Mouse (Mus musculus): ENCODE data around the gene Lima1. TPM values are rescaled to one million over a fixed set of nuclear protein-coding genes. Genes with fewer than 3 reads are reported as not detected.
"Not testable (repeated sequence)": the region's sequence is repeated elsewhere in the genome, so short reads cannot be mapped to it uniquely, and the experiment has no call there.

Gene Lima1
- polyA plus RNA-seq, 1 experiment from 2014 or later, result 108 TPM

DNA sequence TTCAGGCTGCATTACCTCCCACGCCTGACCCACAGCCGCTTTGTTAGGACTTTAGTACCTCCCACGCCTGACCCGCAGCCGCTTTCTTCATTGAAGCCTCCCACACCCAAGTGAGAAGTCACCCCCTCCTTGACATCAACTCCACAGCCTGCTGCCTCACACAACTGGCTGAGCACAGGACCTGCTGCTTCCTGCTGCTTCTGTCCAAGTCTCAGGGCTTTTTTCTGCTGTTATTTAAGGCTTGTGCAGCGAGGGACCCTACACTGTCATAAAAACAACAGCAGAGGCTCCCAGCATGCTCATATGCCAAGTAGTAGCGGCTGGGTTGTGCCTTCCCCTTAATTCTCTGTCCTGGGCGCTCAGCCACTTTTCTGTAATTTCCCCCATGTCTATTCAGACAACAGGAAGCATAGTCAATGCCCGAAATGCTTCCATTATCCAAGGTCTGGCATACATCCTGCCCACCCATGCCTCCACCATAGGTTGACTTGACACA, 87.6 kb downstream of the Lima1 start:
- peaks cover 56% of the 10 kb centered on the region for H3K36me3 ChIP-seq (ENCODE audit: inconsistent target)
- H3K27ac ChIP-seq, result no peak overlapping the region
- H3K4me3 ChIP-seq (ENCODE audit: inconsistent target), result no peak overlapping the region
- 52% methylated on average over 9 of the region's 9 CpGs for WGBS (ENCODE audit: missing documents)
- no peaks in the 10 kb centered on the region for H3K79me2 ChIP-seq (ENCODE audit: inconsistent target)

DNA sequence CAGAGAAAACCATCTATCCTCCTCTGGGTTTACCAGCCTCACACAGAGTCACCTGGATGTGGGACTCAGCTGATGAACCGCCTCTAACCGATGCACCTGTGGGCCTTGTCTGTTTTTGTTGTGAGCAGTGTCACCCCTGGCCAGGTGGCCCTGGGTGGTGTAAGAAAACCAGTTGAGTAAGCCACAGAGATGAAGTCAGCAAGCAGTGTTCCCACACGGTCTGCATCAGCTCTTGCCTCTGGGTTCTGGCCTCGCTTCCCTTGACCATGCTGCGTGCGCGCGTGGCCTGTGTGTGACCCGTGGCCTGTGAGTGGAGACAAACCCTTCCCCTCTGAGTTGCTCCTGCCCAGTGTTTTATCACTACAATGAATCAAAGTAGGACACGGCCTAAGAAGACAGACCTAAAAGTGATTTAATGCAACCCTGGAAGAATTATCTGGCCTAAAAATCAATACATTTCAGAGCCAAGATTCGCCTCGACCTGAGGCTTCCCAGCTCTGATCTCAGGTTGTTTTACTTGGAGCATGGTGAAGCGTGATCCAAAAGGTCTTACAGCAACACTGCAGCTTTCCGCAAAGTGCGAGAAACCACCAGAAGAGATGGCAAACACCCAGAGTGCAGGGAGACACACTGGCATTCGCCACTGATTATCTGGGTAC, 96.5 kb downstream of the Lima1 start:
- Histone ChIP-seq H3K4me3 (ENCODE audit: inconsistent target) (no peak overlapping the region), H3K79me2 (ENCODE audit: inconsistent target) (no peaks in the 10 kb centered on the region)
- WGBS (ENCODE audit: missing documents), result 93% methylated on average over 16 of the region's 16 CpGs

DNA sequence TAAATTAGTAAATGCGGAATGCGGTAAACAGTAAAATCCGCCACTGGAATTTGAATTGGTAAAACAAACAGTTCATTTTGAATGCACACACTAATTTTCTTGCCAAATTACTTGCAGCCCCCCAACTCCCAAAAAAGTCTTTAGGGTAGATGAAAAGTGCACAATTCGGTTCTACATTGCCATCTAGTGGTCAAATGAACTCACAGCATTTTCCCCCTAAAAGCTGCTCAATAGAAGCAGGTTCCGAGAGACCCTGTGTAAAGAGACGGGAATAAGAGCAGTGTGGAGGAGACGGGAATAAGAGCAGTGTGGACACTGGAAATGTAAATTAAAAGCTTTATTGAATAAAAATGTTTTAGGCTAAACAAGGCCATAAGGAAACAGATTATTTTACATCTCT, 97.1 kb downstream of the Lima1 start:
- no peak overlapping the region for H3K4me3 ChIP-seq (ENCODE audit: inconsistent target)
- H3K79me2 ChIP-seq (ENCODE audit: inconsistent target), result no peaks in the 10 kb centered on the region
- H3K27ac ChIP-seq, result no peak overlapping the region
- 45% methylated on average over 7 of the region's 7 CpGs for WGBS (ENCODE audit: missing documents)
- peaks cover 28% of the 10 kb centered on the region; the same call in 1 of the 2 replicates for H3K36me3 ChIP-seq (ENCODE audit: inconsistent target)

More for the DNA sequence above, 96.5 kb downstream of the Lima1 start:
- Histone ChIP-seq H3K36me3 (ENCODE audit: inconsistent target) (peaks cover 35% of the 10 kb centered on the region), H3K27ac (no peak overlapping the region)

DNA sequence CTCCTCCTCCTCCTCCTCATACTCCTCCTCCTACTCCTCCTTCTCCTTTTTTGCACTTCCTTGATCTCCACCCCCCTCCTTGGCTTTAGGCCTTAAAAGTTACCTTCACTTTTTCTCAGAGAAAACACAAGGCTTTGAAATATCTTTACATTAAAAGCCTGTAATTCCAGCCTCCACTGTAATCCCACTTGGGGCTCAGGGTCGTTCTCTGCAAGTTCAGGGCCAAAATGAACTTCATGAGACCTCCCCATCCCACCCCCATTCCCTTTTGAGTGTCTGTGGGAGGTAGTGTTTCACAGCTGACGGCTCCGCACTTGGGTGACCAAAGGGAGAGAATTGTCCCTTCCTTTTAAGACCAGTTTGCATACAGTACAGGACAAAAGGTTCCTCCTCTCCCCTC, 102.3 kb downstream of the Lima1 start:
- H3K4me3 ChIP-seq (ENCODE audit: inconsistent target), result no peak overlapping the region
- 55% methylated on average over 3 of the region's 3 CpGs for WGBS (ENCODE audit: missing documents)

DNA sequence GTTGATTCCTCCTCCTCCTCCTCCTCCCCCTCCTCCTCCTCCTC, 102.6 kb downstream of the Lima1 start, which contains the start of gene Cers5:
Cers5 (minus strand) TSS at position 5 of the 44 bp plus-strand sequence.
- H3K36me3 ChIP-seq (ENCODE audit: inconsistent target), result not testable (repeated sequence)
- H3K79me2 ChIP-seq (ENCODE audit: inconsistent target), result peaks cover 35% of the 10 kb centered on the region
- peak within 1 kb of the TSS; percentile 67 for H3K4me3 ChIP-seq (ENCODE audit: inconsistent target)
- H3K27ac ChIP-seq, result peak within 1 kb of the TSS; percentile 62

More for the DNA sequence above, 102.3 kb downstream of the Lima1 start:
- H3K79me2 ChIP-seq (ENCODE audit: inconsistent target), result peaks cover 32% of the 10 kb centered on the region
- no peaks in the 10 kb centered on the region for H3K36me3 ChIP-seq (ENCODE audit: inconsistent target)
- no peak overlapping the region for H3K27ac ChIP-seq

DNA sequence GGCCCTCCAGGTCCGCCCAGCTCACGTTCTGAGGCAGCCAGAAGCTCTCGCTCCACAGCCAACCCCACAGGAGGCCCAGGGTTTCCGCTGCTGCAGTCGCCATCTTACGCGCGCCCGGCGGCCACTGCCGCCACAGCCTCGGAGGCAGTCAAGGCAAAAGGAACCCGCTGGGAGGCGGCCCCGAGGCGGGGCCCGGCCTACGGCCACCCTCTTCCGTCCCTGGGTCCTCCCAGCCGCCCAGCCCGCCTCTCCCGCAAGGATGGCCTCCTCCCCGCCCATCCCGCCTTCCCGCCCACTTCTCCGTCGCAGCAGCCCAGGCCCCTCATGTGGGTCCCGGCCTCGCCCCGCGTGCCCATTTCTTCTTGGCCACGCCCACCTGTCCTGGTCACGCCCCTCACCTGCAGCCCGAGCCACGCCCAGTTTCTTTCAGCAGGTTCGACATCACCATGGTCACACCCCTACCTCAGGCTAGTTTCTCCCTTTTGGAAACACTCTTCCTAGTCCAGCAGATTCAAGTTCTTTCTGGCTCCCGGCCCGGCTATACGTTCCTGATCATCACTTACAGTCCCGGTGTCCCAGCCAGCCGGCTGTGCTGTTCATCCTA, 102.9 kb downstream of the Lima1 start:
- H3K4me3 ChIP-seq (ENCODE audit: inconsistent target), result peak overlapping the region; percentile 67; the same call in 1 of the 2 replicates
- H3K36me3 ChIP-seq (ENCODE audit: inconsistent target), result no peaks in the 10 kb centered on the region
- H3K27ac ChIP-seq, result no peak overlapping the region
- H3K79me2 ChIP-seq (ENCODE audit: inconsistent target), result peaks cover 38% of the 10 kb centered on the region
- under 1% methylated on average over 34 of the region's 41 CpGs for WGBS (ENCODE audit: missing documents)

DNA sequence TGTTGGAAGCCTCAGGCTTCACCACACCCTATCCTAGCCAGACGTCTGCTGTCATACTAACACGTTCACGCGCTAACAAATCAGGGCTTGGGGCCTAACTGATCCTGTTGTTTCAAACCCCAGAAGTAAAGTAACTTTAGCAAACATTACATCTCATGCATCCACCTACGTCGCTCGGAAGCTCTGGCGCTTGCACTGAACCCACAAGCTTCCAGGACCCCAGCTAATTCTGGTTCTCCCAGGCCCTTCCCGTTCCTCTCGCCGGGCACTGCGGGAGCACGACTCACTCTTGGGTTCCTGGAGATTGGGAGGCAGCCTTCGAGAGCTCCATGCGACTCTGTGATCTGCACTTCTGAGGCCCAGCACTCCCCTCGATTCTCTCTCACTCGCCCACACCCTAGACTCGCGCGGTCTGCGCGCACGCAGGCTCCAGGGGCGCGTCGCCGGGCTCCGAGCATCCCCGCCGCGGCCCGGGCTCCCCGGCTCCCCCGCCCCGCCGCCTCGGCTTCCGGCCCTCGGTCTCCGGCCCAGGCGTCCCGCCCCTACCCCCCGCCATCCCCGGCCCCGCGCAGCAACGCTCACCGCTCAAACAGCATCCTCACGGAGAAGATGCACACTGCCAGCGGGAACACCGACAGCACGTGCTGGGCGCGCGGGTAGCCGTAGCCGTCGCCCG, 103.5 kb downstream of the Lima1 start:
- Histone ChIP-seq H3K4me3 (ENCODE audit: inconsistent target) (peak overlapping the region; percentile 67), H3K79me2 (ENCODE audit: inconsistent target) (peaks cover 44% of the 10 kb centered on the region), H3K36me3 (ENCODE audit: inconsistent target) (no peaks in the 10 kb centered on the region), H3K27ac (peak overlapping the region; percentile 62)
- WGBS (ENCODE audit: missing documents), result under 1% methylated on average over 51 of the region's 59 CpGs

DNA sequence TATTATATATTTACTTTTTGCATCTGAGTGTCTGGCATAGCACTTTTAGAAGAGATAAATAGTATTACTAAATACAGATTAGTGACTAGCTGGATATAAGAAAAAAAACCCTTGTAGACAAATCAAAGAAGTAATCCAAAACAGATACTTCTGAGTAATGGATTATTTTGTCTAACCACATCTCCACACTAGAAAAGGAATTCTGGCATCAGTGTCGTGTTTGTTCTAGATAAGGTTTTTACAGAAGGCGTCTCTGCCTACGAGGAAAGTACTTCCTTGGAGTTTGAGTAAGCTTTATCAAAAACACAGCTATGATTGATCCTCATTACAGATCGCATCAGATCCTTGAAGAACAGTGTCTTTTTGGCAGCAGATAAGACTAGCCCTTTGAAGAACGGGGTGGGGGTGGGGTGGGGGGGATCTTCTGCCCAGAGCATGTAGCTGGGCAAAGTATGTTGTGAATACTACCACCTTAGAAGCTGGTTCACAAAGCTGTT, 104.2 kb downstream of the Lima1 start:
- 37% methylated on average over 5 of the region's 5 CpGs for whole genome bisulfite sequencing (ENCODE audit: missing documents)
- peak overlapping the region; percentile 67 for H3K4me3 ChIP-seq (ENCODE audit: inconsistent target)

DNA sequence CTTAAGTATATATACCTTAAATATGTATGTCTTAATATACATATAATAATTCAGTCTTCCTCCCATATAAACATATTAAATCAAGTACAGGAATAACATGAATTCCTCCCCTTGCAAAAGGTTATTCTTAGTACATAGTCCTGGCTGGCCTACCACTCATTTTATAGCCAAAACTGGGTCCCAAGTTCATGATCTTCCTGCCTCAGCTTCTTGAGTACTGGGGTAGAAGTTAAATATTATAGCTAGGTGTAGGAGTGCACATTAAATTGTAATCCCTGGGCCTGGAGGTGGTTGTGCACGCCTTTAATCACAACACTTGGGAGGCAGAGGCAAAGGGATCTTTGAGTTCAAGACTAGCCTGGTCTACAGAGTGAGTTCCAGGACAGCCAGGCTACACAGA, 106.5 kb downstream of the Lima1 start:
- Histone ChIP-seq H3K36me3 (ENCODE audit: inconsistent target) (no peaks in the 10 kb centered on the region), H3K79me2 (ENCODE audit: inconsistent target) (peaks cover 74% of the 10 kb centered on the region), H3K4me3 (ENCODE audit: inconsistent target) (no peak overlapping the region), H3K27ac (no peak overlapping the region)
- WGBS (ENCODE audit: missing documents), result 89% methylated on average over 1 of the region's 1 CpGs

More for the DNA sequence above, 104.2 kb downstream of the Lima1 start:
- Histone ChIP-seq H3K36me3 (ENCODE audit: inconsistent target) (no peaks in the 10 kb centered on the region), H3K79me2 (ENCODE audit: inconsistent target) (peaks cover 51% of the 10 kb centered on the region), H3K27ac (peak overlapping the region; percentile 62; the same call in 1 of the 2 replicates)

DNA sequence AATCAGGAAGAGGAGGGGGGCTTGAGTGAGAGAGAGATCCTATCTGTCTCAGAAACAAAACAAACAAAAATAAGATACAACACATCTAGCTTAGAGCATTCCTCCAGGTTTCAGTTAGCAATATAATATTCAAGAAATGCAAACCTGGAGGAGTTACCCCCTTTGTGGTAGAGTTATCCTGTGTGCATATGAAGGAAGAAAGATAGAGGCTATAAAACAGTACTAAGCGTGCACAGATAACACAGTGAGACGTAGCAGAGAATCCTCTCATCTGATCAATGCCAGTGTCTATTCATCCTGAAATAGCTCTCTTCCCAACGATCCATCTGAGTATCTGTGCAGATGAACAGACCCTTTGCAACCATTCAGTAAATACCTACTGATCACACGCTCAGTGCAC, 107.8 kb downstream of the Lima1 start:
- Histone ChIP-seq H3K36me3 (ENCODE audit: inconsistent target) (no peaks in the 10 kb centered on the region), H3K79me2 (ENCODE audit: inconsistent target) (peaks cover 87% of the 10 kb centered on the region), H3K27ac (no peak overlapping the region), H3K4me3 (ENCODE audit: inconsistent target) (no peak overlapping the region)
- 89% methylated on average over 4 of the region's 4 CpGs for WGBS (ENCODE audit: missing documents)

DNA sequence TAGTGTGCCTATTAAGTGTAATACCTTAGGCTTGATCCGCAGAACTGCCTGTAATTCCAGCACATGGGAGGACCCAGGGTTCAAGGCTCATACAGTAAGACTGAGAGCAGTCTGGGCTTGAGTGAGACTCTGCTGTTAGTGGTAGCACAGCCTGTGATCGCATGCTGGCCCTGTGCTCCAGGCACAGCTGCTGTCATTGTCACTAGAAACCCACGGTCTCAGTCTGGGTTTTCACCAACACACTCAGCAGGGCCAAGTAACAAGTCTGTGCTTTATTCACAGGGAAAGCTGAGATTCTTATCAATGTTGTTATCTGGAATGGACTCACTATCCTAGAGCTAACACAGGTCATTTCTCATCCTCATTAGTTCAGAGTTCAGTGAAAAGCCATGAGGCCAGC, 121.1 kb downstream of the Lima1 start:
- peaks cover 73% of the 10 kb centered on the region for H3K79me2 ChIP-seq (ENCODE audit: inconsistent target)
- H3K4me3 ChIP-seq (ENCODE audit: inconsistent target), result no peak overlapping the region
- H3K36me3 ChIP-seq (ENCODE audit: inconsistent target), result no peaks in the 10 kb centered on the region
- WGBS (ENCODE audit: missing documents), result 94% methylated on average over 3 of the region's 3 CpGs
- H3K27ac ChIP-seq, result no peak overlapping the region

DNA sequence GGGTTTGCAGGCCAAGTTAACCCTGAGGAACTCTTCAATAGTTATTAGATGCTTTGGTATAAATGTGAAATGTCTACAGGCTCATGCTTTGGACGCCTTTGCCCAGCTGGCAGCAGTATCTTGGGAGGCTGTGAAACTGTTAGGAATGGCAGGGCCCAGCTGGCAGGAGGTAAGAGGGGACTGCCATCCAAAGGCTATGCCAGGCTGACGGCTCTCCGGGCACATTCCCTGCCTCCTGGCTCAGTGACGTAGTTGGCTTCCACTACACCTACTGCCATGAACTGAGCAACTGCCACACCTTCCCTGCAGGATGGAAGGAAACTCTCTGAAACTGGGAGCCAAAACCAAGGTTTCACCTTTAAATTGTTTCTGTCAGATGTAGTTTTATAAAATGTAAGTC, 135.0 kb downstream of the Lima1 start:
- WGBS (ENCODE audit: missing documents), result 85% methylated on average over 4 of the region's 4 CpGs
- H3K27ac ChIP-seq, result no peak overlapping the region
- no peaks in the 10 kb centered on the region for H3K79me2 ChIP-seq (ENCODE audit: inconsistent target)
- peaks cover 41% of the 10 kb centered on the region for H3K36me3 ChIP-seq (ENCODE audit: inconsistent target)
- H3K4me3 ChIP-seq (ENCODE audit: inconsistent target), result no peak overlapping the region

DNA sequence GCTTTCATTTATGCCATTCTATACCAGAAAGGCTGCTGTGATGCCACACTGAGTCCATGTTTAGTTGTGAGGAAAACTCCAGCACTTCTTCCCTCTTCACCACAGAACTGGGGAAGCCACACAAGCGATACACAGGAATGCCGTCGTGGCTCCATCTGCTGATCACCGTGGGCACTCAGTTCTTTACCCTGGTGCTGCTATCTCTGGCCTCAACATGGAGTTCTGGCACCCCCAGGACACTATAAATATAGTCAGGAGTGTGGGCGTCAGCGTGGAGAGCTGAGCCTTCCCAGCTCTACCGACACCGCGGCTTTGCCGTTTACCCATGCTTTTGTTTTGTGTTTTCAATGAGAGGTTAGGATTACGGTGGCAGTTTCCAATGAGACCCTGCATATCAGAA, 138.6 kb downstream of the Lima1 start:
- H3K36me3 ChIP-seq (ENCODE audit: inconsistent target), result peaks cover 51% of the 10 kb centered on the region
- H3K79me2 ChIP-seq (ENCODE audit: inconsistent target), result no peaks in the 10 kb centered on the region
- H3K4me3 ChIP-seq (ENCODE audit: inconsistent target), result no peak overlapping the region
- WGBS (ENCODE audit: missing documents), result 94% methylated on average over 11 of the region's 11 CpGs
- no peak overlapping the region for H3K27ac ChIP-seq

DNA sequence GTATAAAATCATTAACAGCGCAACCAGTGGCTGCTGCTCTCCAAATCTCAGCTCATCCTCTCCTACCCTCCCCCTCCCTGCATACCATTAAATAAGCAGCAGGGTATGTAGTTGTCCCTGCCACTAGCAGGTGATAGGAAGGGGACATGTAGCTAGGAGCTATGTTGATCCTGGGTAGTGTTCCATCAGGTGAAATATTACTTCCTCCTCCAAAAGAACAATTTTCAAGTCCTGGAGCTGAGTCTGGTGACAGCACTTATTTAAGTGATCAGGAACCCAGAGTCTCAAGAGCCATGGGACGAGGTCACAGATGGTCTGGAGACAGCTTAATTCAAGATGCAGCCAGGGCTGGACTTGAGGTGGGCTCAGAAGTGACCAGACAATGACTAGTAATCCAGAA, 139.6 kb downstream of the Lima1 start:
- WGBS (ENCODE audit: missing documents), result 92% methylated on average over 2 of the region's 2 CpGs
- H3K36me3 ChIP-seq (ENCODE audit: inconsistent target), result peaks cover 40% of the 10 kb centered on the region
- no peak overlapping the region for H3K4me3 ChIP-seq (ENCODE audit: inconsistent target)
- no peaks in the 10 kb centered on the region for H3K79me2 ChIP-seq (ENCODE audit: inconsistent target)
- no peak overlapping the region for H3K27ac ChIP-seq

DNA sequence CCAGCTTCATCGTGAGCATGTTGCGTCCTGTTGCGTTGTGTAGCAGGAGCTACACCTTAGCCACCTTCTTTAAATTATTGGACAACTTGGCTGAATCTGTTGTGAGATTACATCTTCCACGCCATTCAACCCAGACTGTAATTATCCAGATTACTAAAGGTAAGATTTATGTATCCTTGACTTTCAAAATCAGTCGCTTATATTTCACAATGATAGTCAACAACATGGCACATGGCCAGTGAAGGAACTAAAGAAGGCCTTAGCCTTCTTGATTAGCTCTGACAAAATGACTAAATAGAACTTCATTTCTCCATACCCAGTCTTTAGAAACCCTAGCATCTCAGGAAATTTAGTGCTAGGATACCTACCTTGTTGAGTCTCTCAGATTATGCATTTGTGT, 142.1 kb downstream of the Lima1 start:
- peaks cover 30% of the 10 kb centered on the region; the same call in 1 of the 2 replicates for H3K36me3 ChIP-seq (ENCODE audit: inconsistent target)
- WGBS (ENCODE audit: missing documents), result 86% methylated on average over 5 of the region's 5 CpGs

More for the DNA sequence above, 142.1 kb downstream of the Lima1 start:
- no peak overlapping the region for H3K4me3 ChIP-seq (ENCODE audit: inconsistent target)
- no peak overlapping the region for H3K27ac ChIP-seq
- H3K79me2 ChIP-seq (ENCODE audit: inconsistent target), result peaks cover 8% of the 10 kb centered on the region; the same call in 1 of the 2 replicates

Data from macrophage (primary cell).